Mouse (Mus musculus): Measurements from ENCODE around the gene Pja2. TPM values are rescaled to one million over a fixed set of nuclear protein-coding genes. Genes with fewer than 3 reads are reported as not detected.
"Not testable (repeated sequence)": the region's sequence is repeated elsewhere in the genome, so short reads cannot be mapped to it uniquely, and the experiment has no call there.

The Pja2 gene
- polyA plus RNA-seq, 1 experiment: 15.5 TPM

- no peak for DNase-seq
- 83% methylated on average over 3 of the region's 3 CpGs for whole genome bisulfite sequencing
- Histone ChIP-seq H3K27ac (ENCODE audit: insufficient read depth, low read depth, low read length) (no peak overlapping the region), H3K4me1 (ENCODE audit: control insufficient read depth, insufficient read depth, low read length) (no peaks in the 10 kb centered on the region), H3K4me3 (ENCODE audit: insufficient read depth, low read depth, low read length) (no peak overlapping the region), H3K36me3 (ENCODE audit: control insufficient read depth, insufficient read depth, low read length) (peaks cover 9% of the 10 kb centered on the region), H3K27me3 (replicated peaks; ENCODE audit: control insufficient read depth, insufficient read depth, low read length) (no peaks in the 10 kb centered on the region)
- TF ChIP-seq POLR2A (IDR thresholded peaks at IDR 0.05; ENCODE audit: low read depth, low read length): no peak
Observed at GRCm38 (mm10) chr17:64286836-64287235, 44.9 kb downstream of the Pja2 start.

GRCm38 (mm10) chr17:64281368-64281767 lies 50.3 kb downstream of the Pja2 start:
- not testable (repeated sequence) for H3K27ac ChIP-seq (ENCODE audit: insufficient read depth, low read depth, low read length); H3K36me3 ChIP-seq (ENCODE audit: control insufficient read depth, insufficient read depth, low read length); DNase-seq; H3K4me1 ChIP-seq (ENCODE audit: control insufficient read depth, insufficient read depth, low read length); H3K4me3 ChIP-seq (ENCODE audit: insufficient read depth, low read depth, low read length); H3K27me3 ChIP-seq (replicated peaks; ENCODE audit: control insufficient read depth, insufficient read depth, low read length)
- 81% methylated on average over 3 of the region's 3 CpGs for WGBS

GRCm38 (mm10) chr17:64277649-64278212 lies 54.0 kb downstream of the Pja2 start:
- Histone ChIP-seq H3K27ac (ENCODE audit: insufficient read depth, low read depth, low read length) (no peak overlapping the region), H3K36me3 (ENCODE audit: control insufficient read depth, insufficient read depth, low read length) (no peaks in the 10 kb centered on the region; the same call in 1 of the 2 replicates), H3K4me3 (ENCODE audit: insufficient read depth, low read depth, low read length) (no peak overlapping the region), H3K4me1 (ENCODE audit: control insufficient read depth, insufficient read depth, low read length) (no peaks in the 10 kb centered on the region), H3K27me3 (replicated peaks; ENCODE audit: control insufficient read depth, insufficient read depth, low read length) (no peaks in the 10 kb centered on the region)
- TF ChIP-seq CTCF (conservative IDR thresholded peaks at IDR 0.05; ENCODE audit: insufficient read depth, insufficient read length, low read depth, low read length) (no peak), POLR2A (IDR thresholded peaks at IDR 0.05; ENCODE audit: low read depth, low read length) (no peak)
- 67% methylated on average over 9 of the region's 9 CpGs for WGBS
- DNase-seq: no peak

DNA sequence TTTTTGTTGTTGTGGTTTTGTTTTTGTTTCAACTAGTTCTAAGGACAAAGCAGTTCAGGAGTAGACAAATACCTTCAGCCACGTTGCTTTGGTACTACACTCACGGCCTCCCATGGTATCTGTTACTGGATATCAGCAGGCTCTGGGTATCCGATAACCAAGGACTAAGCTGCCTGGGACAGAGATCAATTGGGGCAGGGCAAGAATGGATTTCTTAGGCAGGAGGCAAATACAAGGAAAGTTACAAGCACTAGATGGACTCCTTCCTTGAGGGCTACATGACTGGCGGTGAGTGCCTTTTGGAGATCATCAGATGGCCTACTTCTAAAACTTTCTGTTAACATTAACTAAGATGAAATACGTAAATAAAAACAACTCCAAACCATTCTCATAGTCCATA lies 55.0 kb downstream of the Pja2 start:
- H3K27ac ChIP-seq (ENCODE audit: insufficient read depth, low read depth, low read length): no peak overlapping the region
- 93% methylated on average over 5 of the region's 5 CpGs for WGBS
- H3K36me3 ChIP-seq (ENCODE audit: control insufficient read depth, insufficient read depth, low read length): no peaks in the 10 kb centered on the region
- no peaks in the 10 kb centered on the region for H3K27me3 ChIP-seq (replicated peaks; ENCODE audit: control insufficient read depth, insufficient read depth, low read length)
- H3K4me1 ChIP-seq (ENCODE audit: control insufficient read depth, insufficient read depth, low read length): no peaks in the 10 kb centered on the region
- no peak overlapping the region for H3K4me3 ChIP-seq (ENCODE audit: insufficient read depth, low read depth, low read length)
- no peak for DNase-seq
- no peak for TF ChIP-seq CTCF (conservative IDR thresholded peaks at IDR 0.05; ENCODE audit: insufficient read depth, insufficient read length, low read depth, low read length)
- TF ChIP-seq POLR2A (IDR thresholded peaks at IDR 0.05; ENCODE audit: low read depth, low read length): no peak

GRCm38 (mm10) chr17:64275188-64275587 lies 56.5 kb downstream of the Pja2 start:
- H3K4me3 ChIP-seq (ENCODE audit: insufficient read depth, low read depth, low read length): no peak overlapping the region
- H3K4me1 ChIP-seq (ENCODE audit: control insufficient read depth, insufficient read depth, low read length): no peaks in the 10 kb centered on the region
- TF ChIP-seq POLR2A (IDR thresholded peaks at IDR 0.05; ENCODE audit: low read depth, low read length) (no peak), CTCF (conservative IDR thresholded peaks at IDR 0.05; ENCODE audit: insufficient read depth, insufficient read length, low read depth, low read length) (no peak)
- H3K27me3 ChIP-seq (replicated peaks; ENCODE audit: control insufficient read depth, insufficient read depth, low read length): no peaks in the 10 kb centered on the region
- no peak overlapping the region for H3K27ac ChIP-seq (ENCODE audit: insufficient read depth, low read depth, low read length)
- WGBS: 92% methylated on average over 4 of the region's 4 CpGs
- no peak for DNase-seq
- no peaks in the 10 kb centered on the region for H3K36me3 ChIP-seq (ENCODE audit: control insufficient read depth, insufficient read depth, low read length)

- WGBS: 94% methylated on average over 10 of the region's 10 CpGs
- no peak overlapping the region for H3K4me3 ChIP-seq (ENCODE audit: insufficient read depth, low read depth, low read length)
- H3K27ac ChIP-seq (ENCODE audit: insufficient read depth, low read depth, low read length): no peak overlapping the region
- H3K27me3 ChIP-seq (replicated peaks; ENCODE audit: control insufficient read depth, insufficient read depth, low read length): no peaks in the 10 kb centered on the region
- DNase-seq: no peak
- TF ChIP-seq CTCF (conservative IDR thresholded peaks at IDR 0.05; ENCODE audit: insufficient read depth, insufficient read length, low read depth, low read length): no peak
- TF ChIP-seq POLR2A (IDR thresholded peaks at IDR 0.05; ENCODE audit: low read depth, low read length): no peak
- no peaks in the 10 kb centered on the region for H3K4me1 ChIP-seq (ENCODE audit: control insufficient read depth, insufficient read depth, low read length)
- H3K36me3 ChIP-seq (ENCODE audit: control insufficient read depth, insufficient read depth, low read length): no peaks in the 10 kb centered on the region
Observed at GRCm38 (mm10) chr17:64274341-64275105, 57.2 kb downstream of the Pja2 start.

DNA sequence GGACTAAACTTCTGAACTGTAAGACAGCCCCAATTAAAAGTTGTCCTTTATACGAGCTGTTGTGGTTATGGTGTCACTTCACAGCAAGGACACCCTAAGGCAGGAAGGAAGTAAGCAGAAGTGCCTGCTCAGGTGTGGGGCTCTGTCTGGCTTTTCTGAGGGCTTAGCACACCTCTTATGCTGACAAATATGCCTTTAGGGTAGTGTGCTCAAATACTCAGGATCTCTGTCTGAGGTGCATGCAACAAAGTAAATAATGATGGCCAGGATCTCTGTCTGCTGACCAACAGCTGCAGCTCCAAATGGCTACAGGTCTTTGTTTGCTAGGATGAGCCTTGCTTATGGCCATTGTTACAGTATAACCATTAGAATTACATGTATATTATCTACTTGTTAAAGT lies 71.1 kb downstream of the Pja2 start:
- 85% methylated on average over 1 of the region's 1 CpGs for WGBS
- Histone ChIP-seq H3K4me3 (ENCODE audit: insufficient read depth, low read depth, low read length) (no peak overlapping the region), H3K27ac (ENCODE audit: insufficient read depth, low read depth, low read length) (no peak overlapping the region), H3K4me1 (ENCODE audit: control insufficient read depth, insufficient read depth, low read length) (no peaks in the 10 kb centered on the region), H3K36me3 (ENCODE audit: control insufficient read depth, insufficient read depth, low read length) (no peaks in the 10 kb centered on the region), H3K27me3 (replicated peaks; ENCODE audit: control insufficient read depth, insufficient read depth, low read length) (no peaks in the 10 kb centered on the region)
- TF ChIP-seq POLR2A (IDR thresholded peaks at IDR 0.05; ENCODE audit: low read depth, low read length) (no peak), CTCF (conservative IDR thresholded peaks at IDR 0.05; ENCODE audit: insufficient read depth, insufficient read length, low read depth, low read length) (no peak)
- no peak for DNase-seq
